Mouse (Mus musculus): ENCODE data around the gene Ryk.
"Not testable (repeated sequence)": the region's sequence is repeated elsewhere in the genome, so short reads cannot be mapped to it uniquely, and the experiment has no call there.

Gene Ryk

DNA sequence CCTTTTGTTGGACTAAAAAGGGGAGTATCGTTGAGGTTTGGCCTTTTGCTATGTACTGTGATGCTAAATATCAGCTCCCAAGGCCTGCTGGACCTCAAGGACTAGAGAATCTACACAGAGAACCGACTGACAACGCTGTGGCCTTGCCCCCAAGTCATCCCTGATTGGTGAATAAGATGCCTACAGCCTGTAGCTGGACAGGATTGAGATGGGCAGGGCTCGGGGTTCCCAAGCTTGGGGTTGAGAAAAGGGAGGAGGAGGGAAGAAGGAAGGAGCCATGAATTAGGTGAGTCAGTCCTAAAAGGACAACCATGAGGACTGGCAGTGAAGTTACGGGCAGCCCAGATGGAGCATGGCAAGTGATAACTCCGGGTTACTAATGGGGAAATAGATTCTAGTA is 65.2 kb downstream of the Ryk start:
- no peaks in the 10 kb centered on the region for H3K27me3 ChIP-seq (ENCODE audit: insufficient read depth, low read length)

GRCm38 (mm10) chr9:102902308-102902707 is 67.6 kb downstream of the Ryk start:
- no peak for TF ChIP-seq POU5F1 (IDR thresholded peaks at IDR 0.05; ENCODE audit: borderline replicate concordance, low read length)
- TF ChIP-seq CTCF (conservative IDR thresholded peaks at IDR 0.05; ENCODE audit: low read length): no peak
- TF ChIP-seq NANOG (IDR thresholded peaks at IDR 0.05; ENCODE audit: borderline replicate concordance, low read length): no peak
- H3K4me3 ChIP-seq (replicated peaks; ENCODE audit: low read length): no peak overlapping the region
- peaks cover 7% of the 10 kb centered on the region for H3K4me1 ChIP-seq (replicated peaks; ENCODE audit: low read depth, low read length)
- no peaks in the 10 kb centered on the region for H3K27me3 ChIP-seq (ENCODE audit: insufficient read depth, low read length)
- H3K9me3 ChIP-seq (ENCODE audit: low read length): no peaks in the 10 kb centered on the region
- H3K36me3 ChIP-seq (ENCODE audit: insufficient read depth, low read length): peaks cover 67% of the 10 kb centered on the region

More for the DNA sequence above, 65.2 kb downstream of the Ryk start:
- peaks cover 52% of the 10 kb centered on the region for H3K36me3 ChIP-seq (ENCODE audit: insufficient read depth, low read length)
- no peaks in the 10 kb centered on the region for H3K9me3 ChIP-seq (ENCODE audit: low read length)
- no peak overlapping the region for H3K4me3 ChIP-seq (replicated peaks; ENCODE audit: low read length)
- no peak for TF ChIP-seq NANOG (IDR thresholded peaks at IDR 0.05; ENCODE audit: borderline replicate concordance, low read length)
- no peak for TF ChIP-seq POU5F1 (IDR thresholded peaks at IDR 0.05; ENCODE audit: borderline replicate concordance, low read length)
- TF ChIP-seq CTCF (conservative IDR thresholded peaks at IDR 0.05; ENCODE audit: low read length): no peak
- peaks cover 7% of the 10 kb centered on the region for H3K4me1 ChIP-seq (replicated peaks; ENCODE audit: low read depth, low read length)

GRCm38 (mm10) chr9:102904952-102905351 is 70.2 kb downstream of the Ryk start:
- Histone ChIP-seq H3K36me3 (ENCODE audit: insufficient read depth, low read length) (peaks cover 60% of the 10 kb centered on the region), H3K27me3 (ENCODE audit: insufficient read depth, low read length) (no peaks in the 10 kb centered on the region), H3K4me3 (replicated peaks; ENCODE audit: low read length) (no peak overlapping the region), H3K9me3 (ENCODE audit: low read length) (no peaks in the 10 kb centered on the region), H3K4me1 (replicated peaks; ENCODE audit: low read depth, low read length) (peaks cover 7% of the 10 kb centered on the region)
- TF ChIP-seq CTCF (conservative IDR thresholded peaks at IDR 0.05; ENCODE audit: low read length) (no peak), NANOG (IDR thresholded peaks at IDR 0.05; ENCODE audit: borderline replicate concordance, low read length) (no peak), POU5F1 (IDR thresholded peaks at IDR 0.05; ENCODE audit: borderline replicate concordance, low read length) (no peak)

DNA sequence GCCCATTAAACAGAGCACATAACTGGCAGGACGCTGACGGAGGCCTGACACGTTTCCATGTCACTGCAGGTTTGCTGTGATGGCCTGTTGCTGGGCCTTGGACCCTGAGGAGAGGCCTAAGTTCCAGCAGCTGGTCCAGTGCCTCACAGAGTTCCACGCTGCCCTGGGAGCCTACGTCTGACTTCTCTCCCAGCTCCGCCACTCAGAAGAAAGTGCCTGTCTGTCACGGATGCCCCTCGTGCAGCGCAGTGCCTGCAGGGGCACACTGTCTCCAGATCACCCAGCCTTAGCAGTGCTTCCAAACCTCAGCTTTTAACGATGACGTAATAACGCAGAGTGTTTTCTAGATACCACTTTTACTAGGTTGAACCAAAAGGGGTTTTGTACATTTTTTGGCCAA is 72.1 kb downstream of the Ryk start:
- H3K4me1 ChIP-seq (replicated peaks; ENCODE audit: low read depth, low read length): peaks cover 7% of the 10 kb centered on the region
- peaks cover 69% of the 10 kb centered on the region for H3K36me3 ChIP-seq (ENCODE audit: insufficient read depth, low read length)
- no peaks in the 10 kb centered on the region for H3K9me3 ChIP-seq (ENCODE audit: low read length)
- no peak overlapping the region for H3K4me3 ChIP-seq (replicated peaks; ENCODE audit: low read length)
- TF ChIP-seq POU5F1 (IDR thresholded peaks at IDR 0.05; ENCODE audit: borderline replicate concordance, low read length): no peak
- TF ChIP-seq NANOG (IDR thresholded peaks at IDR 0.05; ENCODE audit: borderline replicate concordance, low read length): no peak
- no peak for TF ChIP-seq CTCF (conservative IDR thresholded peaks at IDR 0.05; ENCODE audit: low read length)
- no peaks in the 10 kb centered on the region for H3K27me3 ChIP-seq (ENCODE audit: insufficient read depth, low read length)

DNA sequence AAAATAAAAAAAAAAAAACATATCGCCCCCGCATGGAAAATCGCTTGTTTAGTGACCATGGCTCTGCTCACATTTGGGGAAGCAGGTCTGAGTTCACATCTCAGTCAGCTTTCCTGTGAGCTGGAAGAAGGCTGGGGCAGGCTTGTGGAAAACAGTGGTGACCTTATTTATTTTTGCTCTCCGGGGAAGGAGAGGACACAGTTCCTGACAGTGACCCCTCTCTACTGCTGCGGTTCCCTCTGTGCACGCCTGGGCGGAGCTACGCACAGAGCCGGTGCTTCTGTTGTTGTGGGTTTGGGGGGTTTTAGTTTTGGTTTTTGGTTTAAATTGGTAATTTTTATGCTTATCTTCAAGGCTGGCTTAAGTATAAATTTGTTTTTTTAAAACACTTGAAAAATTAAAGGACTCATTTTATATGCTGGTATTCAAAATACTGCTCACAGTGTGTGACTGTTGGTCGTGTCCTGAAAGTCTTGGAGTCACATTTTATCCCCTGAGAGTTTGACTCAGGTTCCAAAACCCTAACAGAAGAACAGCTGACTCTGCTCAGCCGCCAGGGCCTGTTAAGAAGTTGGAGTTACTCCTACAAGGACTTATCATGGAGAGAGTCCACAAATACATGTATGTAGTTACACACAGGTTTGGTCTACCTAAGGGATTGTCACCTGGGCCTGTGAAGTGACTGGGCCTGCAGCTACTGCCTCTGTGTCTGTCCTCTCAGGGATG is 73.0 kb downstream of the Ryk start:
- H3K9me3 ChIP-seq (ENCODE audit: low read length): no peaks in the 10 kb centered on the region
- H3K36me3 ChIP-seq (ENCODE audit: insufficient read depth, low read length): peaks cover 69% of the 10 kb centered on the region
- TF ChIP-seq CTCF (conservative IDR thresholded peaks at IDR 0.05; ENCODE audit: low read length): no peak
- no peak overlapping the region for H3K4me3 ChIP-seq (replicated peaks; ENCODE audit: low read length)
- H3K27me3 ChIP-seq (ENCODE audit: insufficient read depth, low read length): no peaks in the 10 kb centered on the region
- H3K4me1 ChIP-seq (replicated peaks; ENCODE audit: low read depth, low read length): peaks cover 7% of the 10 kb centered on the region

- no peak for TF ChIP-seq CTCF (conservative IDR thresholded peaks at IDR 0.05; ENCODE audit: low read length)
- no peak for TF ChIP-seq NANOG (IDR thresholded peaks at IDR 0.05; ENCODE audit: borderline replicate concordance, low read length)
- no peak for TF ChIP-seq POU5F1 (IDR thresholded peaks at IDR 0.05; ENCODE audit: borderline replicate concordance, low read length)
- Histone ChIP-seq H3K9me3 (ENCODE audit: low read length) (no peaks in the 10 kb centered on the region), H3K4me3 (replicated peaks; ENCODE audit: low read length) (no peak overlapping the region), H3K36me3 (ENCODE audit: insufficient read depth, low read length) (peaks cover 36% of the 10 kb centered on the region), H3K4me1 (replicated peaks; ENCODE audit: low read depth, low read length) (no peaks in the 10 kb centered on the region), H3K27me3 (ENCODE audit: insufficient read depth, low read length) (no peaks in the 10 kb centered on the region)
These were observed 76.8 kb downstream of the Ryk start for GRCm38 (mm10) chr9:102911526-102911925.

- no peaks in the 10 kb centered on the region for H3K9me3 ChIP-seq (ENCODE audit: low read length)
- H3K4me3 ChIP-seq (replicated peaks; ENCODE audit: low read length): no peak overlapping the region
- TF ChIP-seq POU5F1 (IDR thresholded peaks at IDR 0.05; ENCODE audit: borderline replicate concordance, low read length) (no peak), CTCF (conservative IDR thresholded peaks at IDR 0.05; ENCODE audit: low read length) (no peak), NANOG (IDR thresholded peaks at IDR 0.05; ENCODE audit: borderline replicate concordance, low read length) (no peak)
- H3K36me3 ChIP-seq (ENCODE audit: insufficient read depth, low read length): peaks cover 29% of the 10 kb centered on the region
- no peaks in the 10 kb centered on the region for H3K4me1 ChIP-seq (replicated peaks; ENCODE audit: low read depth, low read length)
- H3K27me3 ChIP-seq (ENCODE audit: insufficient read depth, low read length): no peaks in the 10 kb centered on the region
These were observed 77.9 kb downstream of the Ryk start for GRCm38 (mm10) chr9:102912516-102913035.

DNA sequence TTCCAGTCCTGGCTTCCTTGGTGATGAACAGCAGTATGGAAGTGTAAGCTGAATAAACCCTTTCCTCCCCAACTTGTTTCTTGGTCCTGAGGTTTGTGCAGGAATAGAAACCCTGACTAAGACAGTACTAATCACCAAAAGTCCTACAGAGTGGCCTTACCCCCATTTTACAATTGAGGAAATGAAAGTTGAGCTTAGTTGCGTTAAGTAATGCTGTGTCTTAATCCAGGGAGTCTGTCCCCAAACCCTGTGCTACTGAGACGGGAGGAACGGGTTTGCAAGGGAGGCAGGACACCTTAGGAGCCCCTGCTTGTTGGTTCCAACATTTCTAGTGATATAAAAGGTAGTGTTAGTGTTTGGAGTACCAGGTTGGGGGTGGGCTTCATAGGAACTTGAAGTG is 78.9 kb downstream of the Ryk start:
- not testable (repeated sequence) for H3K27me3 ChIP-seq (ENCODE audit: insufficient read depth, low read length); H3K4me1 ChIP-seq (replicated peaks; ENCODE audit: low read depth, low read length); H3K9me3 ChIP-seq (ENCODE audit: low read length); H3K4me3 ChIP-seq (replicated peaks; ENCODE audit: low read length)
- peaks cover 19% of the 10 kb centered on the region for H3K36me3 ChIP-seq (ENCODE audit: insufficient read depth, low read length)

DNA sequence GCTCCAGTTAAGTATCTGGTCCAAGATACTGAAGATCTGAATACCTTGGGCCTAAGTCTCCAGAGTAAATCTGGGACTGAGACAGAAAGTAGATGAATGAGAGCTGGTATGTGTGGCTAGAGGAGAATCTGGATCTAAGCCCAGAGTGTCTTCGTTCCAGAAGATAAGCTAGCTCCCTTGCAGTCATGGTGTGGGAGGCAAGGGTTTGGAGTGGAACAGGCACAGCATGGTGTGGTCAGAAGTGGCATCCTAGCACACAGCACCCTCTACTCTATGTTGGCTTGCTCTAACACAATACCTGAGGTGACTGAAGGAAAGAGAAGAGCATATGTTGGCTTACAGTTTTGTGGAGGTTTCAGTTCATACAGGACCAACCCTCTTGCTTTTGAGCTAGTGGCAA is 79.9 kb downstream of the Ryk start:
- Histone ChIP-seq H3K27me3 (ENCODE audit: insufficient read depth, low read length) (no peaks in the 10 kb centered on the region), H3K4me3 (replicated peaks; ENCODE audit: low read length) (no peak overlapping the region), H3K36me3 (ENCODE audit: insufficient read depth, low read length) (peaks cover 16% of the 10 kb centered on the region), H3K4me1 (replicated peaks; ENCODE audit: low read depth, low read length) (no peaks in the 10 kb centered on the region), H3K9me3 (ENCODE audit: low read length) (no peaks in the 10 kb centered on the region)
- TF ChIP-seq NANOG (IDR thresholded peaks at IDR 0.05; ENCODE audit: borderline replicate concordance, low read length) (no peak), CTCF (conservative IDR thresholded peaks at IDR 0.05; ENCODE audit: low read length) (no peak), POU5F1 (IDR thresholded peaks at IDR 0.05; ENCODE audit: borderline replicate concordance, low read length) (no peak)
